Mouse (Mus musculus): ENCODE measurements around the gene Bdh1.

The Bdh1 gene

DNA sequence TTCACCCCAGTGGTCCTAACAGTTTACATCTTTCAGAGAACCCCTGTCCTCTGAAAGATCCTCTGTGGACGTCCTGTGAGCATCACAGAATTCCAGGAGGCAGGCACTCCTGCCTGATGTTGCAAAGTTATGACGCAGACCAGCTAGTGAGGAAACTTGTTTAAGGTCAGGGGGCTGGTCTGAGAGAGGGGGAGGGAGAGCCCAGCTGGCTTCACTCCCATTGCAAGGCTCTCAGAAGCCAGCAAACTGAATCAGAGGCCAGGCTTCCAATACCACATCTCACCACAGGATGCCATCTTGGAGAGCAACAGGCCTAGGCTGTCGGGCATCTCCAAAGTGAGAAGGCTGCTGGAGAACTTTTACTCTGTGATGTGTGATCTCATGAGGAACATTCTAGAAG is 78.5 kb downstream of the Bdh1 start:
- DNase-seq (ENCODE audit: low read depth, low spot score), result no peak

DNA sequence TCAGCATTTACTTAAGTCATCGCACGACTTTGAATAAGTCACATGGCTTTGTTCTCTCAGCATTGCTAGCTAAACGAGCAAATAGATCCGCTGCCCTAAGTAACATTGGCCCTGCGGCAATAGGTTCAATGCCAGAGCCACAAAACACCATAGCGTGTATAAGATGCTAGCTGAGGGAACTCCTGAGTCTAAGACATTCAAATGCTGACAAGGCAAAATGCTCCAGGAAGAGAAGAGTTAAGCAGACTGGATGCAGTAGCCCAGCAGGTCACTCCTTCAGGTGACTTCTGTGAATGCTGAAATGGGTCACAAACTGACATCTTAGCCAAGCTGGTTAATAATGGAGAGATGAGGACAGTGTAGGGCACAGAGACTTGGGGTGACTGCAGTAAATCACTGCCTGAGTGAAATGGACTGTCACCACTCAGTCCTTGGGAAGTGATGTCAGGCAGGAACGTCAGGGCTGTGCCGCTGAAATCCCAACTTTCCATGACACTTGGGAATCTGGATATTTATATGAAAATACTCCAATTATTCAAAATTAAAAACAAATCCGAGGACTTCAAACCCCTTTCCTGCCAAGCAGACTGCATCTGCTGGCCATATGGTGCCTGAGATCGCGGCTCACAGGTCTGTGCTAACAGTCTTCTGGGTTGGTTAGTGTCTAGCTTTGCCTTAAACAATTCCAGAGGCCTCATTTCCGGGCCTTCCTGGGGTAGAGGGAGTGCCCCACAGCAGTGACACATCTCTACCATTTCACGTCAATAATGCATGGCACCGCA is 79.1 kb downstream of the Bdh1 start:
- DNase-seq (ENCODE audit: low read depth, low spot score), result no peak

GRCm38 (mm10) chr16:31501751-31502365 is 79.8 kb downstream of the Bdh1 start:
- no peak for DNase-seq (ENCODE audit: low read depth, low spot score)

DNA sequence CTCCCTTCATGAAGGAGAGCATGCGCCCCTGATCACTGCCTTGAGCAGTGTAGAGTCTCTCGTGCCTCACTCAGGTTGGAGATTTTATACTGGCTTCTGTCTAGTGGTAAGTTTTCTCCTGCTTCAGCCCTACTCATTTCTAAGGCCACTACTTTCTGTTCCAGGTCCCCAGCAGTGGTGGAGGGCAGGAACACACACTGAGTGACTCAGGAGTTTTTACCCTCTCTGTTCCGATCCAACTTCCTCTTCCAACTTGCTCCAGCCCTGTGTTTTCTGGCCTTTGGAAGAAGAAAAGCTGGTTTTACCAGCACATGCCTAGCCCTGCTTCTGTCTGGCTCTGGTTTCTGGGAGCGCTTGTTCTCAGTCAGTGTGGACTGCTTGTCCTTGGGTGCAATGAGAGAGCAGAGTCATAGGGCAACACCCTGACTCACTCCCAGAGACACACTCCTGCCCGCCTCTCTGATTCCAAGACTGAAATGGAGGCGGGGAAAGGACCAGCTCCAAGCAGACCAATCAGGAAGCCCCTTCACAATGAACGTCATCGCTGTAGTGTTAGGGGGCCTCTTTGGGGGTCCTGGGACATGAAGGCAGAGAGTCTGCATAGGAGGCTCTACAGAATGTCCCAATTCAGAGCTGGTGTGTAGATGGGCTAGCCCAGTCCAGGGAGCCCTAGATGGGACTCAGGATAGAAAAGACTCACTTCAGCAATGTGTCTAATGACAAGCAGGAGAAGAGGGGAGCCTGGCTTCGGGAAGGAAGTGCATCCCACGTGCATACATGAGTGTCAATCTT is 84.8 kb downstream of the Bdh1 start:
- DNase-seq (ENCODE audit: low read depth, low spot score), result peak; percentile 75

GRCm38 (mm10) chr16:31507457-31507755 is 85.3 kb downstream of the Bdh1 start:
- DNase-seq (ENCODE audit: low read depth, low spot score), result peak; percentile 67

DNA sequence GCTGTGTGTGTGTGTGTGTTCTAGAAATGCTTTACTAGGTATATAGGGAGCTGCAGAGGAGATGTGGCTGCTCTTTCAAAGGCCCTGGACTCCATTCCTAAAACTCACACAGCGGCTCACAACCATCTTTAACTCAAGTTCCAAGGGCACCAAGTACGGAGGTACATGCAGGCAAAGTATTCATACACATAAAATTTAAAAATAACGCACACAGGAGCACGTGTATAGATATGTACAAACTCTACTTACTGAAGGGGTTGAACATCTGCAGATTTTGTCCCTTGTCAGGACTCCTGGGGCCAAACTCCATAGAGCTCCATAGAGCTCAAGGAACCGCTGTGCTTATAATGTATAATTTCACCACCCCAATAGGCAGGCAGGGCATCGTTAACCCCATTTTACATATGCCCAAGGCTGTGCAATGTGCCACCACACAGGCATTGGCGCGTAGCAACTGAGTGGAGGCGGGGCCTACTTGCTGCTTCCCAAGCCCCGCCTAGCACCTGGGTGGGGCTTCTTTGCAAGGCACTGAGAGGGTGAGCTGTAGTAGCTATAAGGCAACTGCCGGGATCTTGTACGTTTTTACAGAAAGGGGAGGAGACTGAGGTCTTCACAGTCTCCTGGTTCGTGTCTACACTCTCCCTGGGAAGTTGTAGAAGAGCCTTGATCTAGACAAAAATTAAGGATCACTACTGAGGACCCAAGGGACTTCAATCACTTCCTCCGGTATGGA is 85.9 kb downstream of the Bdh1 start:
- DNase-seq (ENCODE audit: low read depth, low spot score), result peak; percentile 92
